Mouse (Mus musculus): Measurements from ENCODE around the gene Abcd1. TPM values are rescaled to one million over a fixed set of nuclear protein-coding genes. Genes with fewer than 3 reads are reported as not detected.
A peak's percentile ranks its signal among the peaks of the same experiment; 100 is the strongest.

Gene Abcd1
- polyA plus RNA-seq, 1 experiment from 2014 or later = 8.9 TPM

DNA sequence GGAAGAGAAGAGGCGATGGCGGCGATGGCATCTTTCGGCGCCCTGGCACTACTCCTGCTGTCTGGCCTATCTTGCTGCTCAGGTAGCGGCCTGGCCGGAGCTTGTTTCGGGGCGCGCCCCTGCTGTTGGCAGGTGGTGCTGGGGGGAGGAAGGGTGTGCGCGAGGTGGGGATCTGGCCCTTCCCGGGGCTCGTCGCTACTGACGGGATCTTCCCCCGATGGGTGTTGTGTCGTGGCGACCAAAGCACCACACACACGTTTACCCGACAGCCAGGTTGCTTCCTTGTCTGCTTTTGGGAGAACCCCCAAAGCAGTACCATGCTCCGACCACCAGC, 70.8 kb downstream of the Abcd1 start:
- Histone ChIP-seq H3K27me3 (ENCODE audit: control insufficient read depth, insufficient read depth, low read length) (no peaks in the 10 kb centered on the region), H3K9ac (ENCODE audit: low read length) (peak overlapping the region; percentile 70), H3K9me3 (ENCODE audit: control insufficient read depth, low read length) (no peaks in the 10 kb centered on the region), H3K4me2 (ENCODE audit: low read depth, low read length, severe bottlenecking) (peak overlapping the region; percentile 46), H3K4me1 (replicated peaks; ENCODE audit: control insufficient read depth, insufficient read depth, low read length) (no peaks in the 10 kb centered on the region), H3K36me3 (ENCODE audit: control insufficient read depth, insufficient read depth, low read length) (no peaks in the 10 kb centered on the region), H3K4me3 (ENCODE audit: low read depth, low read length) (peak overlapping the region; percentile 50), H3K27ac (ENCODE audit: low read depth, low read length) (no peak overlapping the region)
- WGBS = 20% methylated on average over 22 of the region's 22 CpGs
- no peak for DNase-seq (ENCODE audit: low spot score)
- ATAC-seq (replicated peaks; ENCODE audit: low FRiP score) = no peak

Other genes with a start within 250 kb of the Abcd1 start
- gene Bgn, start 233.0 kb upstream of the Abcd1 start, polyA plus RNA-seq (2014; fragmentation: Nextera tagmentation; extraction: Ambion mirVana) = 28.6 and 32.2 TPM in 2 replicates
- gene Atp2b3, start 213.5 kb upstream of the Abcd1 start, polyA plus RNA-seq (2014; fragmentation: Nextera tagmentation; extraction: Ambion mirVana) = 0.11 and 0.15 TPM in 2 replicates
- gene Dusp9, start 77.2 kb upstream of the Abcd1 start, polyA plus RNA-seq (2014; fragmentation: Nextera tagmentation; extraction: Ambion mirVana) = 4.5 and 5.5 TPM in 2 replicates
- gene Pnck, start 56.5 kb upstream of the Abcd1 start, polyA plus RNA-seq (2014; fragmentation: Nextera tagmentation; extraction: Ambion mirVana) = 11.1 and 17.4 TPM in 2 replicates
- 7.5 and 9.0 TPM in 2 replicates for gene Slc6a8, start 43.4 kb upstream of the Abcd1 start, polyA plus RNA-seq (2014; fragmentation: Nextera tagmentation; extraction: Ambion mirVana)
- 128 and 135 TPM in 2 replicates for gene Bcap31, start 422 bp upstream of the Abcd1 start, polyA plus RNA-seq (2014; fragmentation: Nextera tagmentation; extraction: Ambion mirVana)
- gene Plxnb3, start 40.5 kb downstream of the Abcd1 start, polyA plus RNA-seq (2014; fragmentation: Nextera tagmentation; extraction: Ambion mirVana) = 0.07 and 0.11 TPM in 2 replicates
- gene Srpk3, start 57.8 kb downstream of the Abcd1 start, polyA plus RNA-seq (2014; fragmentation: Nextera tagmentation; extraction: Ambion mirVana) = 1.1 and 1.8 TPM in 2 replicates
- gene Idh3g, start 70.3 kb downstream of the Abcd1 start, polyA plus RNA-seq (2014; fragmentation: Nextera tagmentation; extraction: Ambion mirVana) = 170 and 190 TPM in 2 replicates
- 109 and 120 TPM in 2 replicates for gene Ssr4, start 70.4 kb downstream of the Abcd1 start, polyA plus RNA-seq (2014; fragmentation: Nextera tagmentation; extraction: Ambion mirVana)
- gene Pdzd4, start 108.4 kb downstream of the Abcd1 start, polyA plus RNA-seq (2014; fragmentation: Nextera tagmentation; extraction: Ambion mirVana) = 1.3 and 1.9 TPM in 2 replicates
- gene Avpr2, start 175.5 kb downstream of the Abcd1 start, polyA plus RNA-seq (2014; fragmentation: Nextera tagmentation; extraction: Ambion mirVana) = 0.11 TPM in 1 of 2 replicates, not detected in the other
- 24.0 and 27.2 TPM in 2 replicates for gene L1cam, start 179.5 kb downstream of the Abcd1 start, polyA plus RNA-seq (2014; fragmentation: Nextera tagmentation; extraction: Ambion mirVana)
- 1.7 and 2.0 TPM in 2 replicates for gene Arhgap4, start 205.3 kb downstream of the Abcd1 start, polyA plus RNA-seq (2014; fragmentation: Nextera tagmentation; extraction: Ambion mirVana)
- gene Naa10, start 205.3 kb downstream of the Abcd1 start, polyA plus RNA-seq (2014; fragmentation: Nextera tagmentation; extraction: Ambion mirVana) = 134 and 137 TPM in 2 replicates
- gene Renbp, start 214.3 kb downstream of the Abcd1 start, polyA plus RNA-seq (2014; fragmentation: Nextera tagmentation; extraction: Ambion mirVana) = 12.3 and 14.4 TPM in 2 replicates
- gene Hcfc1, start 249.8 kb downstream of the Abcd1 start, polyA plus RNA-seq (2014; fragmentation: Nextera tagmentation; extraction: Ambion mirVana) = 90.6 and 92.2 TPM in 2 replicates